In genomic region chr12:110447306-110447705, GRCm38 (mm10) we compare ENCODE assay signal across 8 mouse cellular contexts. TPM values are rescaled to one million over a fixed set of nuclear protein-coding genes. Genes with fewer than 3 reads are reported as not detected.
DNase-seq lines count a peak whose midpoint lies in the region; ATAC-seq and TF ChIP-seq lines count a peak whose summit lies in the region.

No protein-coding gene starts in this region.

- H3K9ac ChIP-seq in liver, postnatal 0 days (replicated peaks), result peak overlapping the region; percentile 85
- peak overlapping the region; percentile 82 for H3K9ac ChIP-seq in neural tube, embryonic 12.5 days

- in situ Hi-C loops in Patski (cut with MboI; ENCODE audit: low pct_unique_long_range_greater_than_20kb), result loop anchor here (10.0 kb wide), 1 partner anchor 397 kb away; the partner anchor contains the start of gene Mok

- peak overlapping the region; percentile 71 for H3K4me3 ChIP-seq in liver, postnatal 0 days (ENCODE audit: low read depth, low read length)
- H3K4me3 ChIP-seq in neural tube, embryonic 12.5 days, result peak overlapping the region; percentile 83
- peak overlapping the region; percentile 65 for H3K4me3 ChIP-seq in thymus, adult 2 months (ENCODE audit: control insufficient read depth, insufficient read depth, low read length)

- under 1% methylated on average over 34 of the region's 39 CpGs for WGBS in liver, postnatal 0 days (ENCODE audit: insufficient replicate concordance)
- WGBS in neural tube, embryonic 12.5 days, result 1% methylated on average over 34 of the region's 39 CpGs
- WGBS in thymus, adult 2 months, result 4% methylated on average over 39 of the region's 39 CpGs

- H3K4me2 ChIP-seq in liver, postnatal 0 days (ENCODE audit: low read depth, low read length), result peak overlapping the region; percentile 96
- H3K4me2 ChIP-seq in neural tube, embryonic 12.5 days (replicated peaks), result peak overlapping the region; percentile 86

- TF ChIP-seq EP300 in liver, postnatal 0 days (IDR thresholded peaks at IDR 0.05; ENCODE audit: low read depth), result no peak

- H3K36me3 ChIP-seq in liver, postnatal 0 days (replicated peaks; ENCODE audit: insufficient read depth, low read length), result no peaks in the 10 kb centered on the region; the same call in 1 of the 2 replicates
- H3K36me3 ChIP-seq in neural tube, embryonic 12.5 days, result no peaks in the 10 kb centered on the region
- no peaks in the 10 kb centered on the region for H3K36me3 ChIP-seq in thymus, adult 2 months (ENCODE audit: control insufficient read depth, insufficient read depth, low read length)

- peaks cover 6% of the 10 kb centered on the region for H3K4me1 ChIP-seq in liver, postnatal 0 days (ENCODE audit: insufficient read depth)
- H3K4me1 ChIP-seq in neural tube, embryonic 12.5 days, result peaks cover 15% of the 10 kb centered on the region; the same call in 1 of the 2 replicates
- H3K4me1 ChIP-seq in thymus, adult 2 months (replicated peaks; ENCODE audit: control insufficient read depth, insufficient read depth, low read length), result peaks cover 8% of the 10 kb centered on the region

- peak; percentile 55 for ATAC-seq in Patski
- peak; percentile 10; the same call in 1 of the 2 replicates for ATAC-seq in granulocyte monocyte progenitor cell, adult 5-6 weeks (replicated peaks; ENCODE audit: poor library complexity, severe bottlenecking)
- ATAC-seq in liver, postnatal 0 days, result peak; percentile 40
- peak; percentile 50 for ATAC-seq in neural tube, embryonic 12.5 days (ENCODE audit: low FRiP score, low read depth)

- H3K27ac ChIP-seq in liver, postnatal 0 days (ENCODE audit: low read depth), result peak overlapping the region; percentile 73
- H3K27ac ChIP-seq in neural tube, embryonic 12.5 days, result no peak overlapping the region; the same call in 1 of the 2 replicates
- H3K27ac ChIP-seq in thymus, adult 2 months (ENCODE audit: control insufficient read depth, insufficient read depth, low read length), result no peak overlapping the region

- CTCF ChIA-PET in Patski (lab: Charles Lee), result no interaction called here

- H3K27me3 ChIP-seq in Patski, result peaks cover 16% of the 10 kb centered on the region
- H3K27me3 ChIP-seq in liver, postnatal 0 days (ENCODE audit: insufficient read depth, low read length), result 0 out of 2 replicates have a peak, but pooled peaks cover 3% of the 10 kb centered on the region
- peaks cover 5% of the 10 kb centered on the region; the same call in 1 of the 2 replicates for H3K27me3 ChIP-seq in neural tube, embryonic 12.5 days (replicated peaks)
- no peaks in the 10 kb centered on the region for H3K27me3 ChIP-seq in thymus, adult 2 months (ENCODE audit: control insufficient read depth, insufficient read depth, low read length)

- no peaks in the 10 kb centered on the region for H3K9me3 ChIP-seq in liver, postnatal 0 days (ENCODE audit: low read length)
- no peaks in the 10 kb centered on the region for H3K9me3 ChIP-seq in neural tube, embryonic 12.5 days

- DNase-seq in A20 (ENCODE audit: low read depth, low spot score), result peak; percentile 70
- DNase-seq in Patski (ENCODE audit: low read depth, low spot score), result no peak
- peak; percentile 59 to 62 for DNase-seq in cerebellum, postnatal 14 days
- DNase-seq in kidney, adult 11 months, result peak; percentile 51
- peak; percentile 71 for DNase-seq in liver, postnatal 0 days
- peak; percentile 66 for DNase-seq in thymus, adult 2 months

- no peak for TF ChIP-seq CTCF in Patski (IDR thresholded peaks at IDR 0.05)
- no peak for TF ChIP-seq CTCF in liver, postnatal 0 days (IDR thresholded peaks at IDR 0.05; ENCODE audit: low read depth)
- no peak for TF ChIP-seq CTCF in thymus, adult 2 months (IDR thresholded peaks at IDR 0.05; ENCODE audit: borderline replicate concordance, control insufficient read depth, extremely low read depth, insufficient read depth, low read length, poor library complexity)

- TF ChIP-seq POLR2A in thymus, adult 2 months (IDR thresholded peaks at IDR 0.05; ENCODE audit: control insufficient read depth, extremely low read depth, insufficient read depth, low read length, poor library complexity), result no peak

- POLR2A ChIA-PET in Patski (lab: Charles Lee), result interaction anchor here (0.5 to 0.7 kb wide), 4 partner anchors 33 to 475 kb away, joined by 3 read pairs; no protein-coding TSS in a partner anchor

RNA-seq across cellular contexts. Expression of gene Ppp2r5c, which starts 0.4 kb away (rescaled TPM):
- 72.1 TPM for polyA plus RNA-seq in Patski (2021)
- total RNA-seq in granulocyte monocyte progenitor cell, adult 5-6 weeks (2014; fragmentation: Nextera tagmentation), result 106 and 113 TPM in 2 replicates
- total RNA-seq in granulocyte monocyte progenitor cell, adult 5-6 weeks (2017), result 183 and 215 TPM in 2 replicates
- 53.3 and 55.5 TPM in 2 replicates for polyA plus RNA-seq in liver, postnatal 0 days (2015; fragmentation: Nextera tagmentation; extraction: Ambion mirVana)
- 151 and 160 TPM in 2 replicates for polyA plus RNA-seq in neural tube, embryonic 12.5 days (2016; fragmentation: Nextera tagmentation; extraction: Ambion mirVana)
- 83.1 and 83.7 TPM in 2 replicates for polyA plus RNA-seq in thymus, adult 2 months (2012; rRNA removed)
